Mouse (Mus musculus) heart, adult 18-20 months (tissue): Measurements from ENCODE around the gene Ifitm10. TPM values are rescaled to one million over a fixed set of nuclear protein-coding genes. Genes with fewer than 3 reads are reported as not detected.
A peak's percentile ranks its signal among the peaks of the same experiment; 100 is the strongest.
"Not testable (repeated sequence)": the region's sequence is repeated elsewhere in the genome, so short reads cannot be mapped to it uniquely, and the experiment has no call there.

Experiments
- DNase-seq, 2 experiments: peaks; one replicate each; pipeline ENCODE4 v3.0.0; 2021 to 2022; ENCODE audit warnings: mixed read lengths in 1 of 2
- total RNA-seq, 2 experiments: library from RNA; stranded (reverse); gene quantifications; 2 replicates each; pipeline ENCODE4 v1.2.3; 2021

Gene Ifitm10
- total RNA-seq, 2 experiments from 2014 or later = 2.0 to 2.2 TPM

- not testable (repeated sequence) for DNase-seq
Observed at GRCm38 (mm10) chr7:142321637-142322306, 51.8 kb downstream of the Ifitm10 start.

GRCm38 (mm10) chr7:142320906-142321305, 52.6 kb downstream of the Ifitm10 start:
- DNase-seq = no peak

- DNase-seq = no peak
Observed at GRCm38 (mm10) chr7:142319124-142319523, 54.4 kb downstream of the Ifitm10 start.

GRCm38 (mm10) chr7:142317216-142317615, 56.3 kb downstream of the Ifitm10 start:
- no peak for DNase-seq

- peak in 1 of 2 experiments; percentile 75 for DNase-seq
Observed at GRCm38 (mm10) chr7:142316558-142316957, 57.0 kb downstream of the Ifitm10 start.

GRCm38 (mm10) chr7:142314600-142315285, 58.8 kb downstream of the Ifitm10 start:
- DNase-seq = no peak

GRCm38 (mm10) chr7:142303929-142304328, 69.6 kb downstream of the Ifitm10 start:
- DNase-seq = not testable (repeated sequence)

- DNase-seq = no peak
Observed at GRCm38 (mm10) chr7:142303249-142303648, 70.3 kb downstream of the Ifitm10 start, which contains the start of gene Krtap5-4. Gene Krtap5-4 (plus strand): TSS chr7:142303549.

GRCm38 (mm10) chr7:142297018-142297417, 76.5 kb downstream of the Ifitm10 start, which contains the start of gene Krtap5-1:
Gene Krtap5-1 (minus strand): TSS chr7:142297118.
- DNase-seq = not testable (repeated sequence)

- DNase-seq = not testable (repeated sequence)
Observed at GRCm38 (mm10) chr7:142296108-142296507, 77.4 kb downstream of the Ifitm10 start.

GRCm38 (mm10) chr7:142295418-142295817, 78.1 kb downstream of the Ifitm10 start:
- no peak for DNase-seq

- peak in 1 of 2 experiments; percentile 38 for DNase-seq
Observed at GRCm38 (mm10) chr7:142293851-142294250, 79.7 kb downstream of the Ifitm10 start.

GRCm38 (mm10) chr7:142285910-142286612, 87.5 kb downstream of the Ifitm10 start:
- DNase-seq = not testable (repeated sequence)

- DNase-seq = peak; percentile 35 to 43
Observed at GRCm38 (mm10) chr7:142285130-142285835, 88.3 kb downstream of the Ifitm10 start.

- peak; percentile 91 to 97 for DNase-seq
Observed at GRCm38 (mm10) chr7:142284615-142285080, 88.9 kb downstream of the Ifitm10 start.

- peak; percentile 57 to 70 for DNase-seq
Observed at GRCm38 (mm10) chr7:142284023-142284591, 89.4 kb downstream of the Ifitm10 start.

- not testable (repeated sequence) for DNase-seq
Observed at GRCm38 (mm10) chr7:142282847-142283246, 90.7 kb downstream of the Ifitm10 start.

- not testable (repeated sequence) for DNase-seq
Observed at GRCm38 (mm10) chr7:142279291-142279690, 94.3 kb downstream of the Ifitm10 start.

- peak; percentile 41 to 79 for DNase-seq
Observed at GRCm38 (mm10) chr7:142278183-142278582, 95.4 kb downstream of the Ifitm10 start.
